Mouse (Mus musculus) gastrocnemius, postnatal 4 days (tissue): ENCODE data around the gene Milr1. TPM values are rescaled to one million over a fixed set of nuclear protein-coding genes. Genes with fewer than 3 reads are reported as not detected.
"Not testable (repeated sequence)": the region's sequence is repeated elsewhere in the genome, so short reads cannot be mapped to it uniquely, and the experiment has no call there.

Source experiments
- DNase-seq, 2 experiments: peaks; one replicate each; pipeline ENCODE4 v3.0.0; 2021 to 2022; ENCODE audit warnings: low spot score in 2 of 2, mixed read lengths in 2 of 2
- total RNA-seq, 2 experiments: library from RNA; stranded (reverse); gene quantifications; 2 replicates each; pipeline ENCODE4 v1.2.3; 2021

The Milr1 gene
- total RNA-seq, 2 experiments from 2014 or later = 1.1 to 1.8 TPM

- no peak for DNase-seq
Measured at GRCm38 (mm10) chr11:106773061-106773460, 22.0 kb downstream of the Milr1 start.

DNA sequence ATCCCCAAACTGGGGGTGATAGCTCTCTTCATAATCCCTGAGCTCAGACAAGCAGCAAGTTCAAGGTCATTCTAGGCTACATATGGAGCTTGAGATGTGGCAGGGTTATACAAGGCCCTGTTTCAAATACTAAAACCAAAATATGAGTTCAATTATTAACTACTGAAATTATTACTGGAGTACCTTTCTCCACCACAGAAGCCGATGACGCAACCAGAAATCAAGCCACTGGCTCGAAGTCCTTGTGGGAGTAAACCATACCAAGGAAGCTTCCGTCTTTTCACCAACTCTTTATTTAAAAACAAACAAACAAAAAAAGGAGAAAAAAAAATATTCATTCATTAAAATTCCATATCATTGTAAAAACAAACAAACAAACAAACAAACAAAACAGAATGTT is 25.9 kb downstream of the Milr1 start:
- DNase-seq = no peak

- DNase-seq = no peak
Measured at GRCm38 (mm10) chr11:106777395-106777794, 26.4 kb downstream of the Milr1 start.

DNA sequence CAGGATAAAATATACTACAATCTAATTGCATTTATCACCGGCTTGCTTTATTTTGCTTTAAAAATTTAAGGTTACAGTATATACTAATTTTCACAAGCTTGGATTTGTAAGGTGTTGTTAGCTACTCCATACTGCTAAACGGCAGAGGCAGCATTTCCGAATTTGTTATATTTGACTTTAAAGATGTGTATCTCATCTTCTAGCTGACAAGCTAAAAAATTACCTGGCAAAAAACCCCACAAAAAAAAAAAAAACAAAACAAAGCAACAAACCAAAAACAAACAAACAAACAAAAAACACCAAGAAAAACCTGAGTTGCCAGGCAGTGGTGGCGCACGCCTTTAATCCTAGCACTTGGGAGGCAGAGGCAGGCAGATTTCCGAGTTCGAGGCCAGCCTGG is 27.1 kb downstream of the Milr1 start:
- no peak for DNase-seq

DNA sequence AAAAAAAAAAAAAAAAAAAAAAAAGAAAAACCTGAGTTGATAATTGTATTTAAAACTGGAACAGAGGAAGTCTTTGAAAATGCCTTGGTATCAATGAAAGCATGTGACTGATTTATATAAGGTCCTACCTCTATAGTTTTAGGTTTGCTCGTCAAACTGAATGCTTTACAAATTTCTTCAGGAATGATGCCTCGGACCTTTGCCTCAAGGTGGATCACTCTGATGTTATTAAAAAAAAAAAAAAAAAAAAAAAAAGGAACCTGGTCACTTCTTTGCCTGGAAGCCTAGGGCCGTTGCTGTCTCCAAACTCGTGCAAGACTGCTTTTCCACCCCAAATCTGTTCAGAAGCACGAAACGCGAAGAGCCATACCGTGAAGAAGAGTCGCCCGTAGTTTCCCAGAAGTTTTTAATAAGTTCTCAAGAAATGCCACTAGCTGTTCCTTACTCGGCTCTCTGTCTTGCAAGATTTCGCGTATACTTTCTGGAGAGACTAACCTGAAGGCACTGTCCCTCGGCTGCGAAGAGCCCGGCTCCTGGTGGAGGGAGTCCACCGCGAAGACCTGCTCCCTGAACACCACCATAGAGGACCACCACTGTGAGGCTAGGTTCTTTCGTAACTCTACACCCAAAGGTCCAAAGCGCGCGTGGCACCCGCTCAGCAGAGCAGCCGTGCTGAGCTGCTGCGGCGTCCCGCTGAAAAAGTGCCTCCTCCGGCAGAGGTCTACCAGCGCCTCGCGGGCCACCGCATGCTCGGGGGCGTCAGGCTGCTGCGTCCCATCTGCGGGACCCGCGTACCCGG is 27.8 kb downstream of the Milr1 start:
- DNase-seq = no peak

DNA sequence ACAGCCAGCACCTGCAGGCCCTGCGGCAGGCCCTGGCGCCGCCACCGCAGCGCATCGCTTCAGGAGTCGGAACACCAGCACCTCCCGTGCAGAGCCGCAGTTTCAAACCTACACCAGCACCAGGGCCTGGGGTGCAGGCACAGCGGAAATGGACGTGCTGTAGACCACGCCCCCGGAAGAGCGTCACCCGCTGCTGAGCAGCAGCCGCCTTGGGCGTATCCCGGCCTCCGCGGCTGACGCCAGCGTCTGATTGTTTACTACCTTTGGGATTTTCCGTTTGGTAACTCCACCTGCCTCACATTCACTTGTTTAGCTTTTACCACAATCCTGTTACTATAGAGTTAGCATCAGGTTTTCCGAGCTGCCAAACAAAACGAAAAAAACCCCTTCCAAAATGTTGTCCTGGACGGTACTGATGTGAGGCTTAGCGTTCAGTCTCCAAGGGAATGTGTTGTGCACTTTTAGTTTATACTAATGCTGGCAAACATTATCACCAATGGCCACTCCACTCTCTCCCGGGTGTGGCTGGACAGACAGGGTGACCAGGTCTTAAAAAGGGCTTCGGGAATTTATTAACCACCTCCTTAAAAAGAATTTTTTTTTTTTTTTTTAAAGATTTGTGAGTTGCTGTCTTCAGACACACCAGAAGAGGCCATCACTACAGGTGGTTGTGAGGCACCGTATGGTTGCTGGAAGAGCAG is 28.5 kb downstream of the Milr1 start, which contains the start of gene Polg2:
Polg2 (minus strand) TSS at position 150 of the 701 bp plus-strand sequence.
- DNase-seq = peak; percentile 80 to 91

DNA sequence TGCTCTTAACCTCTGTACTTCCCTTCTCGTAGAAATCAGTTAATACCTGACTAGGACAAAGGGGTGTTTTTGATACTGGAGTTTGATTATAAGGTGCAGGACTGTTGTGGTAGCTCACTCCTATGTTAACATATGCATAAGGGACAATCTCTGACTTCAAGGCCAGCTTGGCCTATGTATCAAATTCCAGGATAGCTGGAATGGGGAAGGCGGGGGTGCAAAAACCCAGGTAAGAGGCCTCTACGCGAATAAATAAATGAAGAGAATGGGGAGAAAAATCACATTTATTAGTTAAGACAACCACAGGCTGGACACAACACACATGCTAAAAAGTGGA is 29.0 kb downstream of the Milr1 start:
- DNase-seq = no peak

DNA sequence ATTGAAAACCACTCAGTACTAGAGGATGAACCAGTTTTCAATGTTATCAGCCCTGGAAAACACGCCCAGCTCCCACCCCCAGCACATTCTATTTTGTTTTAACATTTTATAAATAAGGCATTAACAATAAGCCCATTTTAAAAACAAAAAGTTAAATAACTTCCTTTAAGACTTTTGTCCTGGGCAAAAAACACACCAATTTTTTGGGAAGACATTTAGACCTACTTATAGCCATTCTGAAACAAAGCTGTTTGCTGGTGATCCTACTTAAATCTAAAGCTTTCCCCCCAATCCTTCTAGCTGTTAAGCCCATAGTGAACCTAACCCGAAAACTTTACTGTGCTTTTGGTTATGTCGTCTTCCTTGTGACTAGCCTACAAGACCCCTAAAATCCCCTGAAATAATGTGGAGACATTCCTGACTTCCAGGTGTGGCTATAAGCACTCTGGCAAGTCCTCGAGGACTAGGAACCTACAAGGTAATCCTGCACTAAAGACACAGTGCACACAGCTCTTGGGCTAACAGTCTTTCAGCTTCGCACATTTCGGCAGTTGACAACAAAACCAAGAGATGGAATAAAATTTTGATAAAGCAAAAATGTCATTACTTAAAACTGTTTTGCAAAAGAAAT is 29.7 kb downstream of the Milr1 start:
- DNase-seq = no peak

- not testable (repeated sequence) for DNase-seq
Measured at GRCm38 (mm10) chr11:106782271-106782670, 31.2 kb downstream of the Milr1 start.

GRCm38 (mm10) chr11:106782841-106783764 is 32.1 kb downstream of the Milr1 start:
- DNase-seq = no peak

DNA sequence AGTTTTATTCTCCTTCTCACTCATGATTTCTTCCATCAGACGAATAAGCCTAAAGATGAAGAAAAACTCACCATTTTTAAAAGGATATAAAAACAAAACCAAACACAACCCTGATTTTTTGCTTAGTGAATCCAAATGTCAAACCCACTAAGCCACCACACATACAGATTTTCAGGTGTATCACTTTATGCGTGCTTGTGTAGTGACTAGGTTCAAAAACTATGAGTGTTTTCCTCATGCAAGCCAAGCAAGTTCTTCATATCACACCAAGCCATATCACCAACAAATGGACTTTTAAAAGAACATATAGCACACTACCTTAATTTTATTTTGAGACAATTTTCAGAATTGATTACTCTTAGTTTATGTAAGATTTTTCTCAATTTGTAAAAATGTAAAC is 33.5 kb downstream of the Milr1 start:
- DNase-seq = no peak

DNA sequence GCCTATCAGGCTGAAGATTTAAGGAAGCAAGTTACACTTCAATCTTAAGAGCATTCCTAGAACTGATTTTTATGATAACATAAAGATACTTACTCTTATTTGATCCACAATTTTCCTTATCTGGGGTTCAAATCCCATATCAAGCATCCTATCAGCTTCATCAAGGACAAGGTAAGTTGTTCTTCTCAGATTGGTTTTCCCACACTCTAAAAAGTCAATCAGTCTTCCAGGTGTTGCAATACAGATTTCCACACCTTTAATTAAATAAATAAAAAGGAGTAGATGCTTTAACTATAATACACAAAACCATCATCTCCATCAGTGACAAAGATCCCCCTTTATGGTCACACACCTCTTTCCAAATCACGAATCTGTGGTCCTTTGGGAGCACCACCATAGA is 34.0 kb downstream of the Milr1 start:
- no peak for DNase-seq

GRCm38 (mm10) chr11:106787131-106788025 is 36.4 kb downstream of the Milr1 start:
- peak; percentile 94 to 95 for DNase-seq

- DNase-seq = peak; percentile 100
Measured at GRCm38 (mm10) chr11:106788026-106788774, 37.2 kb downstream of the Milr1 start.

GRCm38 (mm10) chr11:106788775-106789459 is 37.9 kb downstream of the Milr1 start, which contains the start of the genes Ddx5 and Cep95:
Gene Ddx5 (minus strand): TSS chr11:106789185.
Gene Cep95 (plus strand): TSS chr11:106789252.
- peak; percentile 87 to 98 for DNase-seq

- no peak for DNase-seq
Measured at GRCm38 (mm10) chr11:106789649-106790048, 38.6 kb downstream of the Milr1 start.

GRCm38 (mm10) chr11:106793846-106794245 is 42.8 kb downstream of the Milr1 start:
- no peak for DNase-seq

GRCm38 (mm10) chr11:106795679-106796078 is 44.7 kb downstream of the Milr1 start:
- no peak for DNase-seq
